Mouse (Mus musculus) brain, embryonic 14.5 days (tissue): ENCODE measurements around the gene Ccnb1ip1.

Source experiments
- CTCF ChIP-seq: fragments of 200-500 bp; IDR thresholded peaks from 2 replicates; pipeline ENCODE4 v1.5.1; 2012; ENCODE audit warnings: inconsistent platforms, mild to moderate bottlenecking, moderate library complexity, borderline replicate concordance; ENCODE audit not compliant: insufficient read depth, insufficient read length; ENCODE audit errors: extremely low read depth
- POLR2A ChIP-seq: fragments of 200-500 bp; IDR thresholded peaks from 2 replicates; pipeline ENCODE4 v1.6.1; 2012; ENCODE audit warnings: mild to moderate bottlenecking, inconsistent platforms, borderline replicate concordance; ENCODE audit not compliant: poor library complexity, insufficient read depth, insufficient read length, severe bottlenecking; ENCODE audit errors: extremely low read depth

DNA sequence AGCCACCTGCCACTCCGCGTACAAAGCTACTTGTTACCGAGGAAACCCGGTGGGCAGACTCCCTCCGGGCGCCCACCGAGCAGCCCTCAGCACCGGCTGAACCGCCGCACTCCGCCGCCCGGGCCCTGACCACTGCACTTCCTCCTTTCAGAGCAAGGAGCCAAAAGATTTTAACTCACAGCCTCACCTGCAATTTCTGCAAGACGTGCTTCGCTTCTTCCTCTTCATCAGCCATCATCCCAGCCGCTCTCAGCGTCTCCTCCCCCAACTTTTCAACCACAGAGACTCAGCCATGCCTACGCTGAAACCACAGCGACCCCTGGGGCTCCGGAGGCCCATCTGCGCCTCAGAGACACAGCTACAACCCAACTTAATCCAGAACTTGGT, 22.3 kb downstream of the Ccnb1ip1 start, which contains the start of gene Ttc5:
- TF ChIP-seq CTCF = peak; percentile 94
- no peak for TF ChIP-seq POLR2A
